10 mouse cellular contexts compared by ENCODE assay signal in the genomic region with DNA sequence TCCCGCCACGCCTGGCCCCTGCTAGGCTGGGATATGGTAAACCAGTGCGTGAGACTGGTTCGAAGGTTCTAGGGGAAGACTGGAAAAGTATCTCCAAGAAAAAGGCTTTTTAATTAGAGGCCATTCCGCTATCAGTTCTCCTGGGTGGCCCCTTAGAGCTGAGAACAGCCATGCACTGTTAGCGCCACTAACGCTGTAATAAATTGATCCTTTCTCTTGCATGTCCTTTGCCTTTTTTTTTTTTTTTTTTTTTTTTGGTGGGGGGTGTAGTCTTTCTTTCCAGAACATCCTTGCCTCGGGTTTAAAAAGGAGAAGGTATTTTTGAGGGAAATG. TPM values are rescaled to one million over a fixed set of nuclear protein-coding genes. Genes with fewer than 3 reads are reported as not detected.
DNase-seq lines count a peak whose midpoint lies in the region; ATAC-seq and TF ChIP-seq lines count a peak whose summit lies in the region.
"Had no signal": no experiment of that assay in that cellular context is flagged by ENCODE, and none has a peak within 500 bp of the region (broad histone marks: within the 10 kb centered on the region; RNA-seq: fewer than 3 reads in every experiment).

No protein-coding gene starts in this region.

- peak overlapping the region; percentile 20 for H3K4me3 ChIP-seq in heart, postnatal 0 days (ENCODE audit: low read depth, low read length)
- 0 out of 2 replicates have a peak overlapping the region, but pooled peaks have one; percentile 15 for H3K4me3 ChIP-seq in embryonic facial prominence, embryonic 12.5 days
- no peak overlapping the region for H3K4me3 ChIP-seq in hindbrain, embryonic 14.5 days (replicated peaks; ENCODE audit: low read length)
- H3K4me3 ChIP-seq in midbrain, embryonic 13.5 days (replicated peaks): no peak overlapping the region
- H3K4me3 ChIP-seq: liver, embryonic 13.5 days had no signal

- H3K9ac ChIP-seq in heart, postnatal 0 days (replicated peaks; ENCODE audit: low read depth, low read length): no peak overlapping the region
- H3K9ac ChIP-seq in embryonic facial prominence, embryonic 12.5 days: no peak overlapping the region
- H3K9ac ChIP-seq in hindbrain, embryonic 14.5 days: no peak overlapping the region
- H3K9ac ChIP-seq in midbrain, embryonic 13.5 days (replicated peaks): no peak overlapping the region
- H3K9ac ChIP-seq: liver, embryonic 13.5 days had no signal

- H3K4me2 ChIP-seq in heart, postnatal 0 days (ENCODE audit: low read depth, low read length): peak overlapping the region; percentile 43
- peak overlapping the region; percentile 37 for H3K4me2 ChIP-seq in embryonic facial prominence, embryonic 12.5 days (replicated peaks)
- peak overlapping the region; percentile 13 for H3K4me2 ChIP-seq in hindbrain, embryonic 14.5 days (replicated peaks)
- H3K4me2 ChIP-seq in midbrain, embryonic 13.5 days (replicated peaks): peak overlapping the region; percentile 40

- no peaks in the 10 kb centered on the region for H3K9me3 ChIP-seq in heart, postnatal 0 days (replicated peaks; ENCODE audit: control insufficient read depth, low read length)
- H3K9me3 ChIP-seq in embryonic facial prominence, embryonic 12.5 days: no peaks in the 10 kb centered on the region
- H3K9me3 ChIP-seq in hindbrain, embryonic 14.5 days (ENCODE audit: control insufficient read depth, low read length): no peaks in the 10 kb centered on the region
- H3K9me3 ChIP-seq in midbrain, embryonic 13.5 days: no peaks in the 10 kb centered on the region
- H3K9me3 ChIP-seq: liver, embryonic 13.5 days had no signal

- H3K4me1 ChIP-seq in heart, postnatal 0 days (ENCODE audit: control insufficient read depth, insufficient read depth): peaks cover 6% of the 10 kb centered on the region; the same call in 1 of the 2 replicates
- H3K4me1 ChIP-seq in embryonic facial prominence, embryonic 12.5 days: peaks cover 15% of the 10 kb centered on the region
- H3K4me1 ChIP-seq in hindbrain, embryonic 14.5 days (replicated peaks; ENCODE audit: control insufficient read depth, insufficient read depth, low read length): peaks cover 12% of the 10 kb centered on the region; the same call in 1 of the 2 replicates
- peaks cover 19% of the 10 kb centered on the region for H3K4me1 ChIP-seq in midbrain, embryonic 13.5 days (replicated peaks)
- H3K4me1 ChIP-seq: liver, embryonic 13.5 days had no signal

- TF ChIP-seq CTCF in heart, postnatal 0 days (IDR thresholded peaks at IDR 0.05; ENCODE audit: low read depth): no peak

- WGBS in heart, postnatal 0 days: 43% methylated on average over 8 of the region's 8 CpGs
- WGBS in embryonic facial prominence, embryonic 12.5 days: 19% methylated on average over 8 of the region's 8 CpGs
- 39% methylated on average over 8 of the region's 8 CpGs for WGBS in hindbrain, embryonic 14.5 days
- WGBS in midbrain, embryonic 13.5 days: 26% methylated on average over 8 of the region's 8 CpGs

- no peak for ATAC-seq in heart, postnatal 0 days (ENCODE audit: insufficient read depth, low read depth)
- no peak for ATAC-seq in embryonic facial prominence, embryonic 12.5 days (ENCODE audit: insufficient number of reproducible peaks, insufficient read depth, low FRiP score, low TSS enrichment)
- ATAC-seq in hindbrain, embryonic 14.5 days (ENCODE audit: low FRiP score): peak; percentile 26; the same call in 1 of the 2 replicates
- no peak; the same call in none of the 2 replicates for ATAC-seq in midbrain, embryonic 13.5 days
- ATAC-seq in granulocyte monocyte progenitor cell, adult 5-6 weeks (replicated peaks; ENCODE audit: poor library complexity, severe bottlenecking): no peak

- H3K36me3 ChIP-seq in heart, postnatal 0 days (replicated peaks; ENCODE audit: control insufficient read depth, insufficient read depth, low read length): no peaks in the 10 kb centered on the region
- no peaks in the 10 kb centered on the region for H3K36me3 ChIP-seq in embryonic facial prominence, embryonic 12.5 days
- H3K36me3 ChIP-seq in hindbrain, embryonic 14.5 days (replicated peaks; ENCODE audit: control insufficient read depth, insufficient read depth): no peaks in the 10 kb centered on the region
- no peaks in the 10 kb centered on the region for H3K36me3 ChIP-seq in midbrain, embryonic 13.5 days
- H3K36me3 ChIP-seq: liver, embryonic 13.5 days had no signal

- H3K27ac ChIP-seq in heart, postnatal 0 days (ENCODE audit: low read depth): no peak overlapping the region
- peak overlapping the region; percentile 41; the same call in 1 of the 2 replicates for H3K27ac ChIP-seq in embryonic facial prominence, embryonic 12.5 days
- H3K27ac ChIP-seq in hindbrain, embryonic 14.5 days: no peak overlapping the region; the same call in 1 of the 2 replicates
- no peak overlapping the region for H3K27ac ChIP-seq in midbrain, embryonic 13.5 days
- H3K27ac ChIP-seq: liver, embryonic 13.5 days had no signal

- no peak for TF ChIP-seq EP300 in heart, postnatal 0 days (IDR thresholded peaks at IDR 0.05; ENCODE audit: low read depth)

- intact Hi-C loops in heart, postnatal 14 days (cut with DNase I): loop anchor here (5.0 kb wide), 1 partner anchor 36 kb away; no protein-coding TSS in a partner anchor

- no peak for DNase-seq in heart, postnatal 0 days (ENCODE audit: low spot score)
- no peak for DNase-seq in heart, postnatal 14 days
- DNase-seq in hindbrain, embryonic 14.5 days (ENCODE audit: low spot score): no peak
- DNase-seq in adipocyte (ENCODE audit: low spot score): no peak
- no peak for DNase-seq in cerebellum, adult 9-10 months
- DNase-seq: adrenal gland, adult 8-10 months; liver, embryonic 13.5 days had no signal

- 0 out of 2 replicates have a peak, but pooled peaks cover 2% of the 10 kb centered on the region for H3K27me3 ChIP-seq in heart, postnatal 0 days (ENCODE audit: control insufficient read depth, insufficient read depth, low read length)
- no peaks in the 10 kb centered on the region for H3K27me3 ChIP-seq in embryonic facial prominence, embryonic 12.5 days
- H3K27me3 ChIP-seq in hindbrain, embryonic 14.5 days (ENCODE audit: control insufficient read depth, insufficient read depth, low read length): no peaks in the 10 kb centered on the region; the same call in 1 of the 2 replicates
- peaks cover 13% of the 10 kb centered on the region for H3K27me3 ChIP-seq in midbrain, embryonic 13.5 days

RNA-seq across cellular contexts. Expression of a gene that starts 32.6 kb away (rescaled TPM):
- 2.9 and 7.9 TPM in 2 replicates for total RNA-seq in heart, postnatal 0 days (2014; rRNA removed; ENCODE audit: low replicate concordance)
- 2.8 and 2.9 TPM in 2 replicates for polyA plus RNA-seq in heart, postnatal 0 days (2015; fragmentation: Nextera tagmentation; extraction: Ambion mirVana)
- 1 to 10 TPM; 3.0 to 4.2 TPM for total RNA-seq in heart, postnatal 14 days (2021)
- 146 and 177 TPM in 2 replicates for polyA plus RNA-seq in embryonic facial prominence, embryonic 12.5 days (2016; fragmentation: Nextera tagmentation; extraction: Ambion mirVana)
- 262 and 283 TPM in 2 replicates for polyA plus RNA-seq in hindbrain, embryonic 14.5 days (2014; fragmentation: Nextera tagmentation; extraction: Ambion mirVana)
- polyA plus RNA-seq in midbrain, embryonic 13.5 days (2015; fragmentation: Nextera tagmentation; extraction: Ambion mirVana): 205 and 211 TPM in 2 replicates
- 0.39 and 2.7 TPM in 2 replicates for total RNA-seq in granulocyte monocyte progenitor cell, adult 5-6 weeks (2014; fragmentation: Nextera tagmentation)
- total RNA-seq in granulocyte monocyte progenitor cell, adult 5-6 weeks (2017): 2.7 and 5.2 TPM in 2 replicates

Comparison
In these comparisons a context has a peak if more than half of its experiments do, and no peak if none do; other contexts are left out.
1. H3K4me3 ChIP-seq: peak in heart, postnatal 0 days (single experiment) and embryonic facial prominence, embryonic 12.5 days (single experiment); none in hindbrain, embryonic 14.5 days (single experiment) and midbrain, embryonic 13.5 days (single experiment).
2. RNA of a gene that starts 32.6 kb away (polyA plus RNA-seq): 262 to 283 TPM in hindbrain, embryonic 14.5 days, 205 to 211 TPM in midbrain, embryonic 13.5 days and 146 to 177 TPM in embryonic facial prominence, embryonic 12.5 days; 2.8 to 2.9 TPM in heart, postnatal 0 days; every median in the first group is over 10 times any median in the second.
3. Peak in every context shown above with its lines, with median percentiles within 50 percentile points of each other: H3K4me2 ChIP-seq.